Mouse (Mus musculus) embryonic facial prominence, embryonic 13.5 days (tissue): ENCODE results near the gene Cdca4. TPM values are rescaled to one million over a fixed set of nuclear protein-coding genes. Genes with fewer than 3 reads are reported as not detected.

Source experiments
- ATAC-seq: fragments of 200-750 bp; cut with Nextera tagmentation; 2 replicates; pipeline ENCODE4 v1.8.0; 2017; ENCODE audit warnings: low read depth; ENCODE audit not compliant: insufficient number of reproducible peaks, insufficient read depth, low FRiP score, low TSS enrichment
- H3K27ac ChIP-seq: fragments of 300-500 bp; sonication (generic); 2 replicates; pipeline ENCODE4 v1.5.1; 2015; ENCODE audit warnings: moderate library complexity, mild to moderate bottlenecking, inconsistent platforms
- H3K27me3 ChIP-seq: fragments of 300-500 bp; sonication (generic); 2 replicates; pipeline ENCODE4 v1.6.1; 2015; ENCODE audit warnings: mild to moderate bottlenecking, inconsistent platforms
- H3K36me3 ChIP-seq: fragments of 300-500 bp; sonication (generic); 2 replicates; pipeline ENCODE4 v1.6.1; 2015; ENCODE audit warnings: mild to moderate bottlenecking, inconsistent platforms
- H3K4me1 ChIP-seq: fragments of 300-500 bp; sonication (generic); 2 replicates; pipeline ENCODE4 v1.6.1; 2015; ENCODE audit warnings: inconsistent platforms
- H3K4me2 ChIP-seq: fragments of 300-500 bp; sonication (generic); 2 replicates; pipeline ENCODE4 v1.6.1; 2015; ENCODE audit warnings: moderate library complexity, mild to moderate bottlenecking, inconsistent platforms
- H3K4me3 ChIP-seq: fragments of 300-500 bp; sonication (generic); 2 replicates; pipeline ENCODE4 v1.5.1; 2015; ENCODE audit warnings: mild to moderate bottlenecking, inconsistent platforms
- H3K9ac ChIP-seq: fragments of 300-500 bp; sonication (generic); 2 replicates; pipeline ENCODE4 v1.6.1; 2015; ENCODE audit warnings: mild to moderate bottlenecking, inconsistent platforms
- H3K9me3 ChIP-seq: fragments of 300-500 bp; sonication (generic); 2 replicates; pipeline ENCODE4 v1.6.1; 2016; ENCODE audit warnings: inconsistent platforms
- WGBS: fragments of 180-500 bp; shearing (Covaris S2); methylation state at CpG from one replicate; pipeline ENCODE4 v1.1.7; 2015; ENCODE audit warnings: mixed read lengths; 5-methylcytosine and 5-hydroxymethylcytosine counted together
- polyA plus RNA-seq: library from polyadenylated mRNA; unstranded; fragments of >200 nt; fragmentation: Nextera tagmentation; extraction: Ambion mirVana; gene quantifications from 2 replicates; pipeline ENCODE4 v1.2.1, GENCODE M21; 2015

The Cdca4 gene
- polyA plus RNA-seq, 1 experiment from 2014 or later: 147 TPM

DNA sequence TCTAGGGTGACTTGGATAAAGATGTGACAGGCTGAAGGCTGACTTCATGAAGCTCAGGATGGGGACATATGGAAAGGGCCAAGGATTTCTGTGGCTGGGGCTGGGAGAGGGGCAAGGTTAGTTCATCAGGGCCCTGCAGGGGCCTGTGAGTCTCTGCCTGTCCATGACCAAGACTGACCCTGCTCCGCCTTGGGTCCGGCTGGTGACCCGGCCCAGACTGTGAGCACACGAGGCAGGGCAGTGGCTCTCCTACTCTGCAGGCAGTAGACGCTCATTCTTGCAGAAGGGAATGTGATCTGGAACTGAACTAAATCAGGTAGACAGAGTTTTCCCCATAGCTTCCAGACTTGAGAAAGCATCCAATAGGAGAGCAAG, 21.0 kb downstream of the Cdca4 start:
- peak overlapping the region; percentile 99 for H3K4me2 ChIP-seq
- WGBS: 56% methylated on average over 5 of the region's 5 CpGs
- H3K27ac ChIP-seq: peak overlapping the region; percentile 44; the same call in 1 of the 2 replicates
- H3K9ac ChIP-seq: peak overlapping the region; percentile 77
- peaks cover 8% of the 10 kb centered on the region for H3K27me3 ChIP-seq
- H3K4me1 ChIP-seq: peaks cover 20% of the 10 kb centered on the region
- ATAC-seq: 0 out of 2 replicates have a peak, but pooled peaks have one; percentile 1
- no peaks in the 10 kb centered on the region for H3K36me3 ChIP-seq
- peak overlapping the region; percentile 67 for H3K4me3 ChIP-seq
- H3K9me3 ChIP-seq: no peaks in the 10 kb centered on the region

GRCm38 (mm10) chr12:112807796-112808195, 21.4 kb downstream of the Cdca4 start:
- Histone ChIP-seq H3K27ac (0 out of 2 replicates have a peak overlapping the region, but pooled peaks have one; percentile 44), H3K27me3 (peaks cover 12% of the 10 kb centered on the region), H3K9me3 (no peaks in the 10 kb centered on the region), H3K4me1 (peaks cover 20% of the 10 kb centered on the region), H3K4me2 (peak overlapping the region; percentile 99), H3K4me3 (no peak overlapping the region), H3K36me3 (no peaks in the 10 kb centered on the region), H3K9ac (no peak overlapping the region)
- WGBS: 83% methylated on average over 4 of the region's 4 CpGs
- no peak for ATAC-seq

DNA sequence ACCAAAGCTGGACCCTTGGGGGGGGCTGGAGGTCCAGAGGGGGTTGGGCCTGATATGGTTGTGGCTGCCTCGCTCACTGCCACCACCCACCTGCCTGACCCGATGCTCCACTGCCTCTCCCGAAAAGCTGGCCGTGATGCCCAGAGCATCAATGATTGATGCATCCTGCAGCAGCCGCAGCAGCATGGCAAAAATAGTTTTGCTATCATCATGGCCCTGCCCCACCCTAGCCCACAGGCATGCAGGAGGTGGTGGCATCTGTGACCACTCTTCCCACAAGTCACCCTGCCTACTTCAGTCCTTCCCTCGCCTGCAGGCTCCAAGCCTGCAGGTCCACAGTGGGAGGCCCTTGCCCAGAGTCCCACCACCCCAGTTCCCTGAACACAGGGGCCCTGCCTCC, 23.2 kb downstream of the Cdca4 start:
- Histone ChIP-seq H3K27ac (no peak overlapping the region), H3K9ac (no peak overlapping the region), H3K4me1 (peaks cover 36% of the 10 kb centered on the region), H3K36me3 (no peaks in the 10 kb centered on the region), H3K9me3 (no peaks in the 10 kb centered on the region), H3K4me3 (no peak overlapping the region), H3K4me2 (no peak overlapping the region), H3K27me3 (peaks cover 30% of the 10 kb centered on the region)
- ATAC-seq: no peak
- 55% methylated on average over 6 of the region's 6 CpGs for WGBS

DNA sequence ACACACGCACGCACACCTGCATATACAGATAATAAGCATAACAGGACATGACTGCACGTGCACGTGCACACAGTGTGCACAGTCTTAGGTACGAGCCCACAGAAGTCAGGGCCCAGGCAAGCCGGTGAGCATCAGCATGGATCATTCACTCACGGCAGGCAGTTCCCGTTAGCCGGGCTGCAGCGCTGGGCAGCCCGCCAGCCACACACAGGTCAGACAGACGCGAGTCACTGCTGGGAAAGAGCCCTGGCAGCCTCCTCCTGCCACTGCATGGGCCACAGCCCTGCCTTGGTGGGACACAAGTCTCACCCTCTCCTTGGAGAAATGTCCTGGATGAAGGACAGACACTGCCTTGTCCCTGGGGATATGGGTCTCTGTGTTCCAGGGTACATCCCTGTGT, 25.2 kb downstream of the Cdca4 start:
- ATAC-seq: no peak
- Histone ChIP-seq H3K4me1 (peaks cover 33% of the 10 kb centered on the region), H3K9me3 (no peaks in the 10 kb centered on the region), H3K4me3 (no peak overlapping the region), H3K27me3 (peaks cover 33% of the 10 kb centered on the region), H3K4me2 (no peak overlapping the region), H3K9ac (no peak overlapping the region), H3K36me3 (no peaks in the 10 kb centered on the region), H3K27ac (no peak overlapping the region)
- WGBS: 43% methylated on average over 13 of the region's 13 CpGs

DNA sequence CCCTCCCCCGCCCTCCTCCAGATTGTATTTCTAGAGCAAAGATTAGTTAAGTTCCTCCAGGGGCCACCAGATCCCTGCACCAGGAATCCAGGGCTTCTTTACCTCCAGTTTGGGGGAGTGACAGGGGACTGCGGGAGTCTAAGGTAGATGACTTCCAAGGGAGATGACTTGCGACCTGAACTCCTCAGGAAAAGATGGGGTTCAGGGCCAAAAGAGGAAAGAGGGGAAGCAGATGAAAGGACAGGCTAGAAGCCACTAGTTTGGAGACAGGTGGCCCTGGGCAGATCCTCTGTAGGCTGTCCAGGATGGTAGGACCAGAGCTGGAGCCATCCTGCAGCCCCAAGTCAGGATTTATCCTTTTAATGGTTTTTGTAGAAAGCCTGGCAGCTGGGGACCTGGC, 26.3 kb downstream of the Cdca4 start:
- H3K9ac ChIP-seq: no peak overlapping the region
- peak overlapping the region; percentile 100 for H3K4me2 ChIP-seq
- no peak for ATAC-seq
- H3K4me1 ChIP-seq: peaks cover 40% of the 10 kb centered on the region
- WGBS: 14% methylated on average over 3 of the region's 3 CpGs
- no peaks in the 10 kb centered on the region for H3K36me3 ChIP-seq
- H3K9me3 ChIP-seq: no peaks in the 10 kb centered on the region
- no peak overlapping the region for H3K4me3 ChIP-seq
- no peak overlapping the region for H3K27ac ChIP-seq
- peaks cover 33% of the 10 kb centered on the region for H3K27me3 ChIP-seq

- no peak for ATAC-seq
- H3K4me2 ChIP-seq: peak within 1 kb of the TSS; percentile 100
- H3K27me3 ChIP-seq: peaks cover 38% of the 10 kb centered on the region
- peak within 1 kb of the TSS; percentile 72 for H3K9ac ChIP-seq
- 8% methylated on average over 42 of the region's 69 CpGs for WGBS
- H3K4me3 ChIP-seq: peak within 1 kb of the TSS; percentile 56
- H3K36me3 ChIP-seq: no peaks in the 10 kb centered on the region
- H3K4me1 ChIP-seq: peaks cover 46% of the 10 kb centered on the region
- H3K27ac ChIP-seq: no peak within 1 kb of the TSS
- no peaks in the 10 kb centered on the region for H3K9me3 ChIP-seq
These were observed 27.1 kb downstream of the Cdca4 start, which contains the start of gene Ahnak2 for GRCm38 (mm10) chr12:112801864-112802846. Ahnak2 (minus strand) TSS chr12:112802657.

DNA sequence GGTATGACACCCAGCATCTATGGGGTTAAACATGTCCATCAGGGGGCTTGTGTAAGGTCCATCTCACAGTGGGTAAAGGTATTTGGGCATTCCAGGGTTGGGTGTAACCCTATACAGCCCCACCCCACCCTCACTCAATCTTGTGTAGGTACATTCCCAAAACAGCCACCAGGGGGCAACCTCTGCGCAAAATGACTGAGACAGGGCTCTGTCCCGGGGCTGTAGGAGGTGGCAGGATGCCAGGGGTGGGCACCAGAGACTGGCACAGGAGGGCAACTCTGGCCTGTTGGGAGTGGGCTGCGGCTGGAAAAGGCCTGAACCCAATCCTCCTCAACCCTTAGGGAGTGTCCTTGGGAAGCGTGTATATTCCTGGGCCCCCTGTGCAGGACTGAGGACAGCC, 28.7 kb downstream of the Cdca4 start:
- no peak overlapping the region for H3K9ac ChIP-seq
- WGBS: 13% methylated on average over 4 of the region's 4 CpGs
- H3K27me3 ChIP-seq: peaks cover 41% of the 10 kb centered on the region
- H3K4me3 ChIP-seq: no peak overlapping the region
- no peaks in the 10 kb centered on the region for H3K36me3 ChIP-seq
- peaks cover 53% of the 10 kb centered on the region for H3K4me1 ChIP-seq
- no peaks in the 10 kb centered on the region for H3K9me3 ChIP-seq
- no peak overlapping the region for H3K27ac ChIP-seq
- peak; percentile 8; the same call in 1 of the 2 replicates for ATAC-seq
- no peak overlapping the region for H3K4me2 ChIP-seq

DNA sequence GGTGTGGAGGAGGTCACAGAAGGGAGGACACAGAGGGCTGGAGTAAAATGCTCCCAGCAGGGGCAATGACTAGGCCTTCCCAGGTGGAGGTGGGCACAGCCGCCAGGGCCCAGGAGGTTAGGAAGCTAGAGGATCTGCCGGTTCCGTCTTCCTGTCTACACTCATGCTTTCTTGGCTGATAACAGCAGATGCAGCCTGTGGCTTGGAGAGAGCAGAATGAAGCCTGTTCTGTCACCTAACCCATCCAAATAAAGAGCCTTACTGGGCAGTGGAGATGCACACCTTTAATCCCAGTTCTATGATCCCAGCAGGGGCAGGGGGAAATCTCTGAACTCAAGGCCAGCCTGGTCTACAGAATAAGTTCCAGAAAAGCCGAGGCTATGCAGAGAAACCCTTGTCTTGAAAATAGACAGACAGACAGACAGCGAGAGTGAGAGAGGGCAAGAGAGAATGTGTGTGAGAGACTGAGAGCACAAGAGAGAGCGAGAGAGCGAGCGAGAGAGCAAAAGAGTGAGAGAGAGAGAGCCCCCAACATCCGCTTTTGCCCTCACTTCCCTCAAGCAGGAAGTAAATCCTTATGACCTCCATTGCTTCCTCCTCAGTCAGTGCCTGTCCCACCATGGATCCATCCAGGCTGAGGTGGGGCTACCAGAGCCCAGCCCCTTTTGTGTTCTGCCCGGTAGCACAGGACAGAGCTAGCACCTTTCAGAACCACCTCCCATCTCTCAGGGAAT, 29.8 kb downstream of the Cdca4 start:
- Histone ChIP-seq H3K36me3 (no peaks in the 10 kb centered on the region), H3K27me3 (peaks cover 41% of the 10 kb centered on the region), H3K4me1 (peaks cover 64% of the 10 kb centered on the region), H3K9ac (no peak overlapping the region), H3K4me2 (no peak overlapping the region), H3K4me3 (no peak overlapping the region), H3K9me3 (no peaks in the 10 kb centered on the region), H3K27ac (no peak overlapping the region)
- WGBS: 79% methylated on average over 10 of the region's 10 CpGs
- no peak for ATAC-seq

DNA sequence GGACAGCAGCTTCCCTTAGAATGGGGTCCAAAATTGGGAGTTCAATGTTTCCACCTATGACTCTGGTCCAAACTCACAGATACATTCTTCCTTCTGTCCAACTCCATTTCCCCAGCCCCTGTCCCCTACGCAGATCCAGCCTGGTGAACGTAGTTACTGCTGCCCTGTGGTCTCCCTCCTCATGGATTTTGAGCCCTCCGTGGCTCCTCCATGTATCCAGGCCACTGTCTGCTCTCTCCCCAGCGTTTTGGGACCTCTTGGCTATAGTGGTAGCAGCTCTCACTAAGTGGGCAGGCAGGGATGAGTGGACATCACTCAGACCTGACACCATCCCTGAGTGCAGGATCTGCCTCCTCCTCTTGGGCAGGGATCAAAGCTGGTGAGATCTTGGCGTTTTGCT, 30.5 kb downstream of the Cdca4 start:
- ATAC-seq: no peak
- Histone ChIP-seq H3K27me3 (peaks cover 41% of the 10 kb centered on the region), H3K4me3 (no peak overlapping the region), H3K9ac (0 out of 2 replicates have a peak overlapping the region, but pooled peaks have one; percentile 27), H3K36me3 (no peaks in the 10 kb centered on the region), H3K9me3 (no peaks in the 10 kb centered on the region), H3K4me2 (no peak overlapping the region), H3K4me1 (peaks cover 68% of the 10 kb centered on the region), H3K27ac (no peak overlapping the region)
- WGBS: 61% methylated on average over 5 of the region's 5 CpGs

DNA sequence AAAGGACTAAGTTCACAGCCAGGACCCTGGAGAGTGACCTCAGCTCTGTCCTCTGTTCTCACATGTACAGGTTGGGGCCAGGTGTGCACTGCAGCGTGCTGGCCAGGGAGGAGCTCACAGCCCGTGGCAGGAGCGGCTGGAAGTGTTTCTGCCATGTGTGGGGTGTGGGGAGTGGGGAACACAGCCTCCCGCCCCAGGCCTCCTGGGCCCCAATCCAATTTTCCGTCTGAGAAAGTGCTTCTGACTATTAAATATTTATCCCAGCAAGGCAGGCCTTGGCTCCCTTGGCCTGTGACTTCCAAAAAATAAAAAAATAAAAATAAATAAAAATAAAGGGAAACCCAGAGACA, 30.9 kb downstream of the Cdca4 start:
- H3K27ac ChIP-seq: no peak overlapping the region
- WGBS: 19% methylated on average over 5 of the region's 5 CpGs
- no peak overlapping the region for H3K4me2 ChIP-seq
- H3K27me3 ChIP-seq: peaks cover 40% of the 10 kb centered on the region
- H3K4me3 ChIP-seq: no peak overlapping the region
- no peaks in the 10 kb centered on the region for H3K9me3 ChIP-seq
- peaks cover 70% of the 10 kb centered on the region for H3K4me1 ChIP-seq
- H3K36me3 ChIP-seq: no peaks in the 10 kb centered on the region
- ATAC-seq: no peak
- H3K9ac ChIP-seq: peak overlapping the region; percentile 22; the same call in 1 of the 2 replicates

DNA sequence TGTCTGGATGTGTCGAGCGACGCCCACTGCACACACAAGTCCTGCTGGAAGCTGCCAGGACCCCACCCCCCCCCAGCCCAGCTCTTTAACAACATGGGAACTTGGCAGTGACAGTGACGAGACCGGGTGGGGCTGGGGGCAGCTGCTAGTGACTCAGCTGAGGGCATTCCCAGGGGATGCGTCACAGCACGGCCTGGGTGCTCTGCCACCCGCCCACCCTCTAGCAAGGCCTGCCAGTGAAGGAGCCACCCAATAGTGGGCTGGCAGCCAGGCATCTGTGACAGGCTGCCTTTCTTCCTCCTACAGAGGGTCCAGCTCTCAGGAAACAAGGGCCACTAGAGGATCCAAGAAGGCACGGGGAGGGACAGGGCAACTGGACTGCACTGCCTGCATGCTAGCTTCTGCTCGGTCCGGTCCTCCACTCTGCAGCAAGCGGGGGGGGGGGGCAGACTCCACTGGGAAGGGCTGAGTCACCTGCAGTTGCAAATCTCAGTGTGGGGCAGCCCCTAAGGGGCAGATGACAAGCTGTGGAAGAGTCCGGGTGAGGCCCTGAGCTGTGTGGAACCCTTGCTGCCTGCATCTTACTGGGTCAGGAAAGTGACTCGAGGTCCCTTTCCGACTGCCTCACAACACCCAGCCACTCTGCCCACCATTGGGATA, 31.4 kb downstream of the Cdca4 start:
- Histone ChIP-seq H3K9me3 (no peaks in the 10 kb centered on the region), H3K4me2 (no peak overlapping the region), H3K27ac (no peak overlapping the region), H3K36me3 (no peaks in the 10 kb centered on the region), H3K27me3 (peaks cover 35% of the 10 kb centered on the region), H3K9ac (peak overlapping the region; percentile 22; the same call in 1 of the 2 replicates), H3K4me3 (no peak overlapping the region), H3K4me1 (peaks cover 75% of the 10 kb centered on the region)
- ATAC-seq: no peak
- 61% methylated on average over 15 of the region's 15 CpGs for WGBS
